Mouse (Mus musculus): ENCODE data around the gene Nlrc5.

DNA sequence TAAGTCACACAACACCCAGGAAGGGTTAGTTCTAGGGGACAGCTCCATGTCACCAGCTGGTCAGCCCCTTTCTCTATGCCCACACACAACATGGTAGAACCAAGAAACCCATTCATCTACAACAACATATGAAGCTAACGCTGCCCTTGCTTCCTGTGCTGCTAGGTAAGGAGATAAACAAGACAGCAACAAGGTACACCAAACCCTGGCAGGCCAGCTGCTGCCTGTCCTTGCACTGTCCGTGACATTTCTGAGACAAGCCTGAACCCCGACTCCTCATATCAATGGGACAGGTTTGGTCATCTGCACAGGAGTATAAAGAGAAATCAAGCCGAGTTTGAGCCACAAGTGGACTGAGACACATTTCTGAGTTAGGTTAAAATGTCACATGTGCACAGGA is 141.0 kb downstream of the Nlrc5 start:
- TF ChIP-seq CTCF (IDR thresholded peaks at IDR 0.05; ENCODE audit: borderline replicate concordance, insufficient read depth, low read depth, low read length) (no peak), POLR2A (IDR thresholded peaks at IDR 0.05; ENCODE audit: borderline replicate concordance, insufficient read depth, low read length) (no peak)

Measured in cerebellum, adult 2 months (tissue).